Mouse (Mus musculus) splenic B cell, adult 2 months (primary cell): Measurements from ENCODE around the gene Zfp839.
A peak's percentile ranks its signal among the peaks of the same experiment; 100 is the strongest.

Source experiments
- DNase-seq: peaks from one replicate; pipeline ENCODE4 v3.0.0-alpha.2; 2011; ENCODE audit warnings: low read depth, low spot score
- H3K27me3 ChIP-seq: 2 replicates; pipeline ENCODE4 v1.6.1; 2012; ENCODE audit warnings: mild to moderate bottlenecking, low read length, moderate library complexity, mixed read lengths; ENCODE audit not compliant: control insufficient read depth, poor library complexity, insufficient read depth, severe bottlenecking
- H3K36me3 ChIP-seq: 2 replicates; pipeline ENCODE4 v1.6.1; 2012; ENCODE audit warnings: mild to moderate bottlenecking, low read length, moderate library complexity, mixed read lengths; ENCODE audit not compliant: control insufficient read depth, poor library complexity, insufficient read depth, severe bottlenecking

Gene Zfp839

GRCm38 (mm10) chr12:110888106-110888505 is 38.1 kb downstream of the Zfp839 start:
- no peaks in the 10 kb centered on the region for H3K27me3 ChIP-seq
- no peaks in the 10 kb centered on the region for H3K36me3 ChIP-seq
- DNase-seq: peak; percentile 24

GRCm38 (mm10) chr12:110888606-110889005 is 38.6 kb downstream of the Zfp839 start:
- no peak for DNase-seq
- Histone ChIP-seq H3K36me3 (no peaks in the 10 kb centered on the region), H3K27me3 (no peaks in the 10 kb centered on the region)

- DNase-seq: peak; percentile 99
- Histone ChIP-seq H3K27me3 (no peaks in the 10 kb centered on the region), H3K36me3 (no peaks in the 10 kb centered on the region)
These were observed 39.3 kb downstream of the Zfp839 start, which contains the start of the genes Cinp and Tecpr2 for GRCm38 (mm10) chr12:110889036-110890020. Gene Cinp, minus strand, starts transcription at chr12:110889145. Gene Tecpr2, plus strand, starts transcription at chr12:110889264.

- no peak for DNase-seq
- H3K36me3 ChIP-seq: no peaks in the 10 kb centered on the region
- H3K27me3 ChIP-seq: no peaks in the 10 kb centered on the region
These were observed 41.8 kb downstream of the Zfp839 start for GRCm38 (mm10) chr12:110891887-110892286.

- no peak for DNase-seq
- Histone ChIP-seq H3K36me3 (no peaks in the 10 kb centered on the region), H3K27me3 (no peaks in the 10 kb centered on the region; the same call in 1 of the 2 replicates)
These were observed 52.1 kb downstream of the Zfp839 start for GRCm38 (mm10) chr12:110902106-110902505.

GRCm38 (mm10) chr12:110903536-110903935 is 53.5 kb downstream of the Zfp839 start:
- Histone ChIP-seq H3K36me3 (no peaks in the 10 kb centered on the region), H3K27me3 (no peaks in the 10 kb centered on the region; the same call in 1 of the 2 replicates)
- peak; percentile 50 for DNase-seq

- no peaks in the 10 kb centered on the region; the same call in 1 of the 2 replicates for H3K27me3 ChIP-seq
- no peak for DNase-seq
- no peaks in the 10 kb centered on the region for H3K36me3 ChIP-seq
These were observed 57.8 kb downstream of the Zfp839 start for GRCm38 (mm10) chr12:110907845-110908244.

- H3K36me3 ChIP-seq: no peaks in the 10 kb centered on the region
- DNase-seq: no peak
- no peaks in the 10 kb centered on the region; the same call in 1 of the 2 replicates for H3K27me3 ChIP-seq
These were observed 59.9 kb downstream of the Zfp839 start for GRCm38 (mm10) chr12:110909962-110910361.

- H3K36me3 ChIP-seq: peaks cover 1% of the 10 kb centered on the region; the same call in 1 of the 2 replicates
- H3K27me3 ChIP-seq: no peaks in the 10 kb centered on the region
- DNase-seq: no peak
These were observed 65.7 kb downstream of the Zfp839 start for GRCm38 (mm10) chr12:110915761-110916160.
